Mouse (Mus musculus) E14TG2a.4 (cell line): Measurements from ENCODE around the gene Prpf19.

Source experiments
- CTCF ChIP-seq: conservative IDR thresholded peaks from 2 replicates; pipeline ENCODE4 v1.5.1; 2014; ENCODE audit warnings: low read length
- NANOG ChIP-seq: IDR thresholded peaks from 2 replicates; pipeline ENCODE4 v1.6.1; 2014; ENCODE audit warnings: borderline replicate concordance, low read length, mixed read lengths

- no peak for TF ChIP-seq CTCF
- no peak for TF ChIP-seq NANOG
Measured at GRCm38 (mm10) chr19:10855422-10855821, 39.6 kb upstream of the Prpf19 start.
